Mouse (Mus musculus): ENCODE data around the gene Iqcf5.
"Not testable (repeated sequence)": the region's sequence is repeated elsewhere in the genome, so short reads cannot be mapped to it uniquely, and the experiment has no call there.

Iqcf5 gene

DNA sequence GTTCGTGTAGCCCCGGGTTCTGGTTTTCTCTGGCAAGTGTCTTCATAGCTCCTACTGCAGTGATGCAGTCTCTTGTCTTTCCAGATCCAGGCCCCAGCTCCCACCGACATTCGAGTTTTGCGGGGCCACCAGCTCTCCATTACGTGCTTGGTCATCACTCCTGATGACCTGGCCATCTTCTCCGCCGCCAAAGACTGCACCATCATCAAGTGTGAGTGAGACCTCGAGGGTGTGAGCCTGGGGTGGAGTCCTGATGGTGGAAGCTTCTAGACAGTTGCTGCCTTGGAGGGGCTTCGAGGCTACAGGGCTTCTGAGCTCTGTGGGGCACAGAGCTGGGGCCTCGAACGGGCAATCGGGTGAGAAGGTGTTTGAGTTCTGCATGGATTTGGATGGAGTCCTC lies 32.7 kb upstream of the Iqcf5 start:
- DNase-seq (ENCODE audit: low spot score): no peak

DNA sequence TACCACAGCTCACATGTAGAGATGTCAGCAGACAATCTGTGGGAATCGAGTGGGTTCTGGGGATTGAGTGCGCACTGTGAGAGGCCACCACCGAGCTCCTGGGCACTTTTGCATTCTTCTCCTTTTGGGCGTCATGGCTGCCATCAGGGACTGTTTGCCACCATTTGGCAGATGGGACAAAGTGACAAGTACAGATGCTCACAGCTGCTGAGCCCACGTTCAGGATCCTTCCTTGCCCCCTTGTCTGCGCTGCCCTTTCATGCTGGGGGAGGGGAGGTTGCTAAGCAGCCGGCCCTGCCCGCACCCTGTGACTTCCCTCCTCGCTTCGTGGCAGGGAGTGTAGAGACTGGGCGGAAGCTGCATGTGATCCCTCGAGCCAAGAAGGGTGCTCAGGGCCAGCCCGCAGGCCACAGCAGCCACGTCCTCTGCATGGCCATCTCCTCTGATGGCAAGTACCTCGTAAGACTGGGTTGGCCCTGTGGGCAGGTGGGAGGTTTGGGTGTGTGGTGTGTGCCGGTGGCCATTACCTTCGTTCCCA lies 31.7 kb upstream of the Iqcf5 start:
- no peak for DNase-seq (ENCODE audit: low spot score)

DNA sequence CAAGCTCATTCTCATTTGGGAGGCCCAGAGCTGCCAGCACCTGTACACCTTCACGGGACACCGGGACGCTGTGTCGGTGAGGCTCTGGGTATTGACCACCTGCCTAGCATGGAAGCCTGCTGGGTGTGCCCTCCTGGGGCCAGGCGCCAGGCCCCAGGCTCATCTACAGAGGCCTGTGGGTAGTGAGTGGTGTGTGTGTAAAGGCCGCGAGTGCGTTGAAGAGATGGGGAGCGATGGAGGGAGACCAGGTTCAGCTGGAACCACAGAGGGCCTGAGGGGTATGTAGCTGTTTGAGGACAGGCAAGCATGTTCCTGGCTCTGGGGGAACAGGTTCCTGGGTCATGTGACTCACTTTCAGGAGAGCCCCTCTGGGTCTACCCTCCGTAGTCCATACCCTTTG lies 31.2 kb upstream of the Iqcf5 start:
- DNase-seq (ENCODE audit: low spot score): no peak

DNA sequence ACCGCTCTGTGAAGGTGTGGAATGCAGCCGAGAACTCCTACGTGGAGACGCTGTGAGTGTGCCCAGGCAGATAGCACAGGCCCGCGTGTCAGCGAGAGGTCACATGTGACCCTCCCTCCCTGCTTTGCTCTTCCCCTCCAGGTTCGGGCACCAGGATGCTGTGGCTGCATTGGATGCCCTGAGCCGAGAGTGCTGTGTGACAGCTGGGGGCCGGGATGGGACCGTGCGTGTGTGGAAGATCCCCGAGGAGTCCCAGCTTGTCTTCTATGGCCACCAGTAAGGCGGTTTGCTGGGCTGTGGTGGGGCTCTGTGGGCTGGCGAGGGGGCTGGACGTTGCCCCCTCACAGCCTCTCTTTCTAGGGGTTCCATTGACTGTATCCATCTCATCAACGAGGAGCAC lies 30.8 kb upstream of the Iqcf5 start:
- DNase-seq (ENCODE audit: low spot score): no peak

DNA sequence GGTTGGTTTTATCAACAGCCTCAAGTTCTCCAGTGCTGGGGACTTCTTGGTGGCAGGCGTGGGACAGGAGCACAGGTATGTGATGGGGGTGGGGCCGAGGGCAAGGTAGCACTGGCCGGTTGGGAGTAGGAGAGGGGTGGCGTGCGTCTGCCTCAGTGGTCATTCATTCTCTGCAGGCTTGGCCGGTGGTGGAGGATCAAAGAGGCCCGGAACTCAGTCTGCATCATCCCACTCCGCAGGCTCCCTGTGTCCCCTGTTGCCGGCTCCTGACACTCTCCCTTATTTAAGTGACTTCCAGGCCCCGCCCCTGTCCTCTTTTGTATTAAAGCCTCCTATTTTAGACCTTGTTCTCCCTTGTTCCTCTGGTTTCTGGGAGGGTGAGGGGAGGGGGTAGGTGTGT lies 29.3 kb upstream of the Iqcf5 start:
- DNase-seq (ENCODE audit: low spot score): no peak

DNA sequence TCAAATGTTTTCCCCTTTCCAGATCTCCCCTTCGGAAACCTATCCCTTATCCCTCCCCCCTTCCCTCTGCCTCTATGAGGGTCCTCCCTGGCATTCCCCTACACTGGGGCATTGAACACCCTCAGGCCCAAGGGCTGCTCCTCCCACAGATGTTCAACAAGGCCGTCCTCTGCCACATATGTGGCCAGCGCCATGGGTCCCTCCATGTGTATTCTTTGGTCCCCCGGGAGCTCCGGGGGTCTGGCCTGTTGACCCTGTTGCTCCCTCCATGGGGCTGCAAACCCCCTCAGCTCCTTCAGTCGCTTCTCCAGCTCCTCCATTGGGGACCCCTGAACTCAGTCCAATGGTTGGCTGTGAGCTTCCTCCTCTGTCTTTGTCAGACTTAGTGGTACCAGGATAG lies 26.8 kb upstream of the Iqcf5 start:
- not testable (repeated sequence) for DNase-seq (ENCODE audit: low spot score)

DNA sequence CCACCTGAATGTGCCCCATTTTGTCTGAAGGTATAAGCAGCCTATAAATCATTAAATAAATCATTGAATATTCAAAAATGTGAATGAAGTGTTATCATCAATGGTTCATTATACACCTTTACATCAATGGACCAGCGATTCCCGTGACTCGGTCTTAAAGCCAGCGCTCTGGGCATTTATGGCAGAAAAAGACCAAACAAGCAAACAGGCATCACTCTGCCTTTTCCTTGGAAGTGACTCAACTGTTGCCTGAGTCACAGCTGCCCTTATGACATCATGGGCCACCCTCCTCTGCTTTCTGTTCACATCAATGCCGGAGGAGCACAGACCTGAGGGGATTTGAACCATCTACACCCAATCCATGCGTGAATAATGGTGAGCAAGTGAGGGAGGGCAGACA lies 14.7 kb upstream of the Iqcf5 start, which contains the start of gene Iqcf1:
TSS of gene Iqcf1 (plus strand) at position 301 of the 400 bp plus-strand sequence.
- no peak for DNase-seq (ENCODE audit: low spot score)

DNA sequence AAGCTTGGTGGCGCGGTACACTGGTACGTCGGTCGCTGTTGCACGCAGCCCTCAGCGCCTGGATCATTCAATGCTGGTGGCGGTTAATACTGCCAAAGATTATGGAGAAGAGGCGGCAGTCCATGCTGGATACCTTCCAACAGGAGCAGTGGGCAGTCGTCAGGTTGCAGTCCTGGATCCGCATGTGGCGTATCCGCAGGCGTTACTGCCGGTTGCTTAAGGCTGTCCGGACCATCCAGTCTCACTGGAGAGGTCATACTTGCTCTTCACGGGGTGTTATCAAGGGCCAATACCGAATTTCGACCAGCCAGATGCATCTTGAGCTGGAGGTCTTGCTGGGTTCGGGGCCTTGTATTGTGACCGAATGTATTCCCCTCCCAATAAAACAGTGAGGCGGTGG lies 12.5 kb upstream of the Iqcf5 start:
- no peak for DNase-seq (ENCODE audit: low spot score)

DNA sequence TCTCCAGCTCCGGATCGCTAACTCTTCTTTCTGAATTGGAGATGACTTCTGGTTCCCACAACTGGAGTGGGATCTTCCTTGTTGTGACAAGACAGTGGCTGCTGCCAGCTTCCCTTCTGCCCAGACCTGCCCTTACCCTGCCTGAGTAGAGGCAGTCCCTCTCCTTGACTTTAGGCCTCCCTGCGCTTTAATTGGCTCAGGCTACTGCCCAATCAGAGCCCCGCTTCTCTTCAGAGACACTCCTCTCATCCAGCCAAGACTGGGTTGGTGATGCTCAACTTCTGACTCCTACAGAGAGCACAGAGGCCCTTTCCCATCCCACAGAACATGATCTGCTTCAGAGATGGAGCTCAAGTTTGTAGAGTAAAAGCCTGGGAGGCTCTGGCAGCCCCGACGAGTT lies 10.1 kb upstream of the Iqcf5 start:
- no peak for DNase-seq (ENCODE audit: low spot score)

DNA sequence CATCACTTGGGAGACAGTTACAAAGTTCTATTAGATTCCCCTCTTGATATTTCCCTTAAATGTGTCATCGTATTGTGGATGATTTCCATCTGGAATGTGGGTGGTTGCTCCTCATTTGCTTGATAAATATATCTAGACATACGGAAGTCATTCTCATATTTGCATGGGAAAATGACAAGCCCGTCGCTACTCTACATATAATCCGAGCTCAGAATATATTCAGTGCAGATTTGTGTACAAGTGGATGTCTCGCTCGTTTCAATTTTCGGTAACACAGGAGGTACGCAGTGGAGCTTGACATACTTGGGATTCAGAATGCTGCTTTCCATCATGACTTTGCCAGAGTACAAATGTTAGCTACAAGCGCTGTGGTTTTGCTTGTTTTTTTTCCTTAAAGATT lies 5.0 kb upstream of the Iqcf5 start:
- DNase-seq (ENCODE audit: low spot score): no peak

DNA sequence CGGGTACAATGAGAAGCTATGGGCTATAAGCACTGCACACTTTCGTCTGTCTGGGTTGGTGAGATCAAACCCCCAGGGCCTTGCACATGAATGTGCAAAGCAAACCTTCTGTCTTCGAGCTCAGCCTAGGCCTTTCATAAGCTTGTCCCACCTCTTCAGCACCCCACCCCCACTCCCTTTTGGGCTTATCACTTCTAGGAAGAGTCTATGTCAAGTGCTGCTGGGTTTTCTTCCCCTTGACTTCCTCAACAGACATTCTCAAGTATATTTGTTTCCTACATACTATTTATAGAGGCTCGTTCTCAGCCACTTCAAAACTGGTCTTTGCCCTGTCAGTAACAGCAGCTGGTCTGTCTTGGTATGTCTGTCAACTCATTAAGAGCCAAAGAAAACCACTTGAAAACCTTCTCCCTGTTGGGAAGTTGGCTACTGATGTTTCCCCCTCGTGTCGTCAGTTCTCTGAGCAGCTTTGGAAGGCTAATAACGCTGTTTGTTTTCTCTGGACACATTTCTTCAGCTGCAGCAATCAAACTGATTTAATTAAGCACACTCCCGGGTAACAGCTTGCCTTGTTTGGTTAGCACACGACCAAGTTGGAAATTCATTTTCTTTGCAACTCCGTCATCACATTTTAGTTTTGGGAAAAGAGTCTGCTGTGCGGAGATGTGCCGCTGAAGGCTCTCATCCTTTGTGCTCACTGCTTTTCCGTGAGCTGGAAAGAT lies 1.5 kb upstream of the Iqcf5 start:
- DNase-seq (ENCODE audit: low spot score): no peak

DNA sequence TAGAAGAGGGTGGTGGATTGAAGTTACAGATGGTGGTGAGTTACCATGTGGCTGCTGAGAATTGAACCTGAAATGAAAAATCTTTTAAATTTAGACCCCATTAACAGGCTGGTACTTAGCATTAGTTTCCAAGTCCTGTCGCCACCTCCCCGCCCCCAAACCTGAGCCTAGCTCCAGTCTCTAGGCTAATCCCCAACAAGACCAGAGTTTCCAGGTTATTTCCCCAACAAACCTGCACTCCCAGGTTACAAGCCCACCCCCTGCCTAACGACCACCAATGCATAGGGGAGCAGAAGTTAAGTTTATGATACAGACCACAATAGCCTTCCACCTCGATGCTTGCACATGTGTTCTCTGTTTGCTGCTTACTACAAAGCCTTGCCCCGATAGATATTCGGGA lies 807 bp upstream of the Iqcf5 start:
- DNase-seq (ENCODE audit: low spot score): no peak

DNA sequence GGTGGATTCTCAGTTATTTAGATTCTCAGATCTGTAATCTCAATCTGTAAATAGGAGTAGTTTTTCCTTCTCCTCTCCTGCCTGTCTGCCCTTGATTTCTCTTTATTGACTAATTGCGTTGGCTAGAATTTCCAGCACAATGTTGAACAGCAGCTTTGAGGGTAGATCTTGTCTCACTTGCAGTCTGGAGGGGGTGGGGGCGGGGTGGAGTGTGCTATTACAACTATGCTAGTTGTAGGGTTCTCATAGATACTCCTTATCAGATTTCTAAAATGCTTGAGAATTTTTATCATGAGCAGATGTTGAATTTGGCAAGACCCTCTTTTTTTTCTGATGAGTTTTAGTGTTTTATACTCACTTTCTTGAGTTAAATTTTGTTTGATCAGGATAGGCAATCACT lies 5.1 kb downstream of the Iqcf5 start:
- no peak for DNase-seq (ENCODE audit: low spot score)

DNA sequence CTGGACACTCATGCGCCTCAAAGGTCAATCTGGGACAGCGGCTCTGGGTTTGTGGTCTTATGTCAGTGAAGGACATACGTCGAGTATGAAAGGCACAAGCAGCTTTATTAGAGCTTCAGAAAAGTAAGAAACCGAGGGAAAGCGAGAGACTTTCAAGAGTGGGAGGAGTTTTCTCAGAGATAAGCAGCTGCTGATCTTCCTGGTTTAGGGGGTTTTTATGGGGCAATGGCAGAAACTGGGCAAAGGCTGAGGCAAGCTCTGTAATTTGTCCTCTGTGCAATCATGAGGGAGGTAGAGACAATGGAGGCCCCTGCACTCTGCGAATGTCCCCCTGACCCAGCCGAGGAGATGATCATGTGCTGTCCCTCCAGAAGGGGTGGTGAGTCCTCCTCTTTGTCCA lies 5.5 kb downstream of the Iqcf5 start:
- DNase-seq (ENCODE audit: low spot score): no peak

DNA sequence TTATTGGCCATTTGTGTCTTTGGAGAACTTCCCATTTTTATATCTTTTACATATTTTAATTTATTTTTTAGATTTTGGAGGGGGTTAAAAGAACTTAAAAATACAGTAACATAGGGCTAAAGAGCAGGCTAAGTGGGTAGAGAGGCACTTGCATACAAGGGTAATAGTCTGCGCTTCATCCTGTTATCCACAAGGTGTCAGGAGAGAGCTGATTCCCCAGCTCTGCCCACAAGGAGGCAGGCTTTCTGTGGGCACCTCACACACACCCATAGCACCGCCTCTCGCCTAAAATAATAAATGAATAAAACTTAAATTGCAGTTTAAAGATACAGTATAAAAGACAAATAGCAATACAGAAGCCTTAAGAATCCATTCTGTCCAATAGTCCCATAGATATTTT lies 17.5 kb downstream of the Iqcf5 start:
- no peak for DNase-seq (ENCODE audit: low spot score)

DNA sequence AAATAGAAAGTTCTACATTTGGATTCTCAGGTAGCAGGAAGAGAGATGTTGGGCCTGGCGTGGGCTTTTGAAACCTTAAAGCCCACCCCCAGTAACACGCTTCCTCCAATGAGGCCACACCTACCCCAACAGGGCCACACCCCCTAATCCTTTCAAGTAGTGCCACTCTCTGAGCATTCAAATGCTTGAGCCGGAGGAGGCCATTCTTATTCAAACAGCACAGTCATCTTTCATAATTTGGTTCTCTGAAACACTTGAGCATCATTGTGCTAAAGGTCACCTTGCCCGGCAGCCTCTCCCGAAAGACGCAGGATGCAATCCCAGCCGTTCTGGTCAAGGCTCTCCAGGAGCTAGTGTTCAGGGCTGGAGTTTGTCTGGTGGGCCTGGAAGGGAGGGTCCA lies 19.9 kb downstream of the Iqcf5 start:
- no peak for DNase-seq (ENCODE audit: low spot score)

DNA sequence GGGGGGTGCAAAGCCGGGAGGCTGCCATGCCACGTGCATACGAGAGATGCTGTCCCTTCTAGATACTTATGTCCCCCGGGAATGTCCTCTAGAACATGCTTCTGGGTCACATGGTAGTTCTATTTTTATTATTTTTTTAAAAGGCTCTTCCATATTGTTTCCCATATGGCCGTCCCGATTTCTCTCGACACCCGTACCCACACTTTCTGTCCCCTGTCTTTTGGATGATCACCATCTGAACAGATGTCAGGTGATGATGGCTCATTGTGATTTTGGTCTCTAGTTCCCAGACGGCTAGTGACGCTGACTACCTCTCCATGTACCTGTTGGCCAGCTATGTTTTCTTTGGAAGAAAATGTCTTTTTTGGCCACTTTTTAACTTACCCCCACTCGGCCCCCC lies 20.6 kb downstream of the Iqcf5 start:
- DNase-seq (ENCODE audit: low spot score): no peak

DNA sequence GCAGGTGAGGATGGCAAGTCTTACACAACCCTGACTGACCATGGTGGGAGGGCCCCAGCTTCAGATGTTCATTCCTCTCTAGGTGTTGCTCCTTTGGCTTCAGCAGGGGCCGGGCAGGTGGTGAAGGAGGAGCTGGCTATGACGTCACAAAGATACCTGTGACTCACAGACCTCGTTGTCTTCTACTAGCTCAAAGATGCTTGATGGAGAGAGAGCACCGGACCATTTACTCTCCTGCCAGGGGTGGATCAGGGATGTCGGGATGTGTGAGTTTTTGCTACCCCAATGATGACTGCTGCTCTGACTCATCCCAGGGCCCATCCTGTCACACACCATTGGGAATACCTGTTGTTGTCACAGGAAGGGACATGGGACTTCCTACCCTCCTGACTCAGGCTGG lies 47.2 kb downstream of the Iqcf5 start, which contains the start of gene Iqcf3:
TSS of gene Iqcf3 (minus strand) at position 101 of the 400 bp plus-strand sequence.
- DNase-seq (ENCODE audit: low spot score): no peak

DNA sequence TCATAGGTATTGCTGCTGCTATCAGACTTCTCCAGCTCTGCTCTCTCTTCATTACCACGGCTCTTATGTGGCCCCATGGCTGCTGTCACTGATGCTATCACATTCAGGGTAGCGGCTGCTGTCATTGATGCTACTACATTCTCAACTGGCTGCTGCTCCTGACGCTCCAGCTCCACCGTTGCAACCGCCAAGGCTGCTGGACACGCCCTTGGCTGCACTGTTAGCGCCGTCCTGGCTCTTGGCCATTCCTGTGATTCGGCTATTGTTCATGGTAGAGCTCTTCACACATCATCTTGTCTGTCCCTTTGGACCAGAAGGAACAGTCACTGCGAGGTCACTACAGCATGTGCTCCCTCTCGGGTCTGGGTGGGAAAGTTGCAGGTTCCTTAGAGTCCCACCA lies 47.9 kb downstream of the Iqcf5 start:
- DNase-seq (ENCODE audit: low spot score): no peak

DNA sequence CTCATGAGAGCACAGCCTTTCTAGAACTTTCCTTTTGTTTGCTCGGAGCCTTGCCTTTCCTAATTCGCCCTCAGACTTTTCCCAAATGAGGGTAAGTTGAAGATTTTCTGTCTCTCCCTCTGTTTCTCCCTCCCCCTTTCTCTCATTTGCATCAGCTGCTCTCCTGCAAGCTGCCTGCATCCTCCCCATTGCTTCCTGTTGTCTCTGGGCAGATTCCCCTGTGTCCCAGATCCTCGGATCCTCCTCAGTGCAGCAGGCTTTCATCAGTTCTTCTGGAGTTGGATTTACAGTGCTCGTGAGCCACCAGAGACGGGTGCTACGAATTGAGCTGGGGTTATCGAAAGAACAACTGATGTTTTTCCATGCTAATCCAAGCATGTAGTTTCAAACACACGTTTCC lies 49.7 kb downstream of the Iqcf5 start:
- no peak for DNase-seq (ENCODE audit: low spot score)

Data from urinary bladder, postnatal 10 days (tissue).